In the genomic region with DNA sequence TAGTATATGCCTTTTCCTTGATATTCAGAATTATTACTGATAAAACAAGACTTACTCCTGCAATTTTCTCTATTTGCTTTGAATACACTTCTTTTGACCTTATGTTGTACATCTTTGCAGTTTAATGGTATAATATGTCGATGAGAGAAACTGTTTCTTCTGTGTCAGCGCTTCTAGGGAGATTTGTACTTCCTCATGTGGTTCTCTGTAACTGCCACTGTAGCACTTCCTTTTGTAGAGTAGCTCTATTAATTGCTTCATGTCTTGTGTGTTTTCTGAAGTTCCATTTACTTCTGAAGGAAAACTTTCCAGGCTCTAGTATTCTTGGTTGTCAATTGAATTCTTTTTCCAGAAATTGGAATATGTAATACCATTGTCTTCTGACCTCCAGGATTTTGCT, we compare ENCODE assay signal across 23 mouse cellular contexts.
DNase-seq lines count a peak whose midpoint lies in the region; ATAC-seq and TF ChIP-seq lines count a peak whose summit lies in the region.
"Had no signal": no experiment of that assay in that cellular context is flagged by ENCODE, and none has a peak within 500 bp of the region (broad histone marks: within the 10 kb centered on the region; RNA-seq: fewer than 3 reads in every experiment).

No protein-coding gene starts in this region.

- no peak overlapping the region for H3K9ac ChIP-seq in lung, postnatal 0 days (replicated peaks; ENCODE audit: low read depth)
- H3K9ac ChIP-seq in midbrain, embryonic 16.5 days (ENCODE audit: low read depth, low read length): no peak overlapping the region
- no peak overlapping the region for H3K9ac ChIP-seq in heart, adult 2 months (ENCODE audit: low read depth, low read length)
- H3K9ac ChIP-seq: embryonic facial prominence, embryonic 13.5 days; forebrain, embryonic 12.5 days; forebrain, embryonic 15.5 days; hindbrain, embryonic 12.5 days; hindbrain, embryonic 15.5 days had no signal

- H3K4me1 ChIP-seq in lung, postnatal 0 days (ENCODE audit: insufficient read depth, low read depth, low read length): no peaks in the 10 kb centered on the region; the same call in 1 of the 2 replicates
- no peaks in the 10 kb centered on the region for H3K4me1 ChIP-seq in midbrain, embryonic 16.5 days (ENCODE audit: control insufficient read depth, insufficient read depth, low read length)
- no peaks in the 10 kb centered on the region for H3K4me1 ChIP-seq in heart, adult 2 months (ENCODE audit: control insufficient read depth, insufficient read depth, low read length)
- H3K4me1 ChIP-seq: embryonic facial prominence, embryonic 10.5 days; embryonic facial prominence, embryonic 13.5 days; forebrain, embryonic 12.5 days; forebrain, embryonic 15.5 days; hindbrain, embryonic 12.5 days; hindbrain, embryonic 15.5 days had no signal

- H3K79me2 ChIP-seq in heart, adult 2 months (replicated peaks; ENCODE audit: control insufficient read depth, insufficient read depth, low read length): no peaks in the 10 kb centered on the region

- TF ChIP-seq CTCF in lung, postnatal 0 days (IDR thresholded peaks at IDR 0.05): no peak
- no peak for TF ChIP-seq CTCF in heart, adult 2 months (IDR thresholded peaks at IDR 0.05)

- H3K4me2 ChIP-seq in lung, postnatal 0 days (replicated peaks; ENCODE audit: low read depth, low read length): no peak overlapping the region
- no peak overlapping the region for H3K4me2 ChIP-seq in midbrain, embryonic 16.5 days (ENCODE audit: low read length)
- H3K4me2 ChIP-seq: embryonic facial prominence, embryonic 13.5 days; forebrain, embryonic 12.5 days; forebrain, embryonic 15.5 days; heart, embryonic 11.5 days; hindbrain, embryonic 12.5 days; hindbrain, embryonic 15.5 days had no signal

- H3K9me3 ChIP-seq in lung, postnatal 0 days (ENCODE audit: low read length): no peaks in the 10 kb centered on the region
- H3K9me3 ChIP-seq in midbrain, embryonic 16.5 days (replicated peaks; ENCODE audit: control insufficient read depth, low read length, poor library complexity, severe bottlenecking): no peaks in the 10 kb centered on the region
- H3K9me3 ChIP-seq: embryonic facial prominence, embryonic 10.5 days; embryonic facial prominence, embryonic 13.5 days; forebrain, embryonic 12.5 days; forebrain, embryonic 15.5 days; hindbrain, embryonic 12.5 days; hindbrain, embryonic 15.5 days had no signal

- H3K4me3 ChIP-seq in lung, postnatal 0 days (ENCODE audit: low read depth, low read length): no peak overlapping the region
- H3K4me3 ChIP-seq in midbrain, embryonic 16.5 days (ENCODE audit: low read depth, low read length): no peak overlapping the region
- H3K4me3 ChIP-seq in heart, adult 2 months: no peak overlapping the region
- H3K4me3 ChIP-seq: embryonic facial prominence, embryonic 10.5 days; embryonic facial prominence, embryonic 13.5 days; erythroblast, embryonic 14.5 days; forebrain, embryonic 12.5 days; forebrain, embryonic 15.5 days; hindbrain, embryonic 12.5 days; hindbrain, embryonic 15.5 days had no signal

- WGBS in lung, postnatal 0 days: 80% methylated on average over 2 of the region's 2 CpGs
- WGBS in midbrain, embryonic 16.5 days: 88% methylated on average over 2 of the region's 2 CpGs
- 79% methylated on average over 2 of the region's 2 CpGs for WGBS in heart, adult 2 months

- TF ChIP-seq EP300 in lung, postnatal 0 days (IDR thresholded peaks at IDR 0.05): no peak
- no peak for TF ChIP-seq EP300 in heart, adult 2 months (IDR thresholded peaks at IDR 0.05; ENCODE audit: insufficient read depth, low read depth, low read length)

- H3K27me3 ChIP-seq in lung, postnatal 0 days (replicated peaks; ENCODE audit: insufficient read depth, low read length): no peaks in the 10 kb centered on the region
- no peaks in the 10 kb centered on the region for H3K27me3 ChIP-seq in midbrain, embryonic 16.5 days (ENCODE audit: control insufficient read depth, insufficient read depth, low read depth, low read length)
- no peaks in the 10 kb centered on the region for H3K27me3 ChIP-seq in heart, adult 2 months (ENCODE audit: control insufficient read depth, insufficient read depth, low read length)
- H3K27me3 ChIP-seq: embryonic facial prominence, embryonic 13.5 days; forebrain, embryonic 12.5 days; forebrain, embryonic 15.5 days; hindbrain, embryonic 12.5 days; hindbrain, embryonic 15.5 days had no signal

- H3K36me3 ChIP-seq in lung, postnatal 0 days (ENCODE audit: insufficient read depth, low read length): no peaks in the 10 kb centered on the region
- no peaks in the 10 kb centered on the region for H3K36me3 ChIP-seq in midbrain, embryonic 16.5 days (ENCODE audit: control insufficient read depth, insufficient read depth, low read length)
- no peaks in the 10 kb centered on the region for H3K36me3 ChIP-seq in heart, adult 2 months (ENCODE audit: control insufficient read depth, insufficient read depth, low read length)
- H3K36me3 ChIP-seq: embryonic facial prominence, embryonic 10.5 days; embryonic facial prominence, embryonic 13.5 days; forebrain, embryonic 12.5 days; forebrain, embryonic 15.5 days; hindbrain, embryonic 12.5 days; hindbrain, embryonic 15.5 days had no signal

- peak; percentile 15 for DNase-seq in lung, postnatal 0 days (ENCODE audit: low spot score)
- DNase-seq in lung, postnatal 4 days: no peak
- DNase-seq in embryo, embryonic 10.5 days (ENCODE audit: low spot score): no peak
- DNase-seq in heart, adult 2 months: no peak
- DNase-seq: adrenal gland, adult 2 months; adrenal gland, postnatal 14 days; cerebellum, adult 11-12 months; cerebellum, adult 9-10 months; cerebellum, postnatal 14 days; embryo, embryonic 11 days; gastrocnemius, postnatal 25 days had no signal

- intact Hi-C loops in heart, adult 2 months (cut with DNase I): no loop called here

- no peak for TF ChIP-seq POLR2A in heart, adult 2 months (IDR thresholded peaks at IDR 0.05; ENCODE audit: insufficient read depth, low read depth, low read length)

- no peak for ATAC-seq in lung, postnatal 0 days
- peak; percentile 76 for ATAC-seq in common myeloid progenitor, adult 5-6 weeks (replicated peaks; ENCODE audit: low read depth, poor library complexity, severe bottlenecking)
- peak; percentile 91 for ATAC-seq in megakaryocyte, adult 5-6 weeks (ENCODE audit: poor library complexity, severe bottlenecking)
- no peak for ATAC-seq in midbrain, embryonic 16.5 days
- ATAC-seq: CD4-positive, CD25-positive, alpha-beta regulatory T cell, adult 4 months; forebrain, embryonic 15.5 days had no signal

- no peak overlapping the region for H3K27ac ChIP-seq in lung, postnatal 0 days (ENCODE audit: low read length)
- H3K27ac ChIP-seq in midbrain, embryonic 16.5 days (ENCODE audit: low read length): no peak overlapping the region
- no peak overlapping the region for H3K27ac ChIP-seq in heart, adult 2 months
- H3K27ac ChIP-seq: embryonic facial prominence, embryonic 10.5 days; embryonic facial prominence, embryonic 13.5 days; forebrain, embryonic 12.5 days; forebrain, embryonic 15.5 days; hindbrain, embryonic 12.5 days; hindbrain, embryonic 15.5 days had no signal

Comparison
In these comparisons a context has a peak if more than half of its experiments do, and no peak if none do; other contexts are left out.
1. ATAC-seq: peak in common myeloid progenitor, adult 5-6 weeks (single experiment) and megakaryocyte, adult 5-6 weeks (single experiment); none in lung, postnatal 0 days (single experiment) and midbrain, embryonic 16.5 days (single experiment).